Mouse (Mus musculus) CH12.LX (cell line): ENCODE results near the gene Rad17. TPM values are rescaled to one million over a fixed set of nuclear protein-coding genes. Genes with fewer than 3 reads are reported as not detected.
A peak's percentile ranks its signal among the peaks of the same experiment; 100 is the strongest.

ENCODE experiments used
- DNase-seq: peaks from one replicate; pipeline ENCODE4 v3.0.0-alpha.2; 2013; ENCODE audit errors: extremely low read depth
- H3K27ac ChIP-seq: 2 replicates; pipeline ENCODE4 v1.5.1; 2012; ENCODE audit warnings: low read depth, mild to moderate bottlenecking, control low read depth, moderate library complexity; ENCODE audit not compliant: insufficient read depth
- H3K27me3 ChIP-seq: replicated peaks from 2 replicates; pipeline ENCODE3; 2012; ENCODE audit warnings: inconsistent platforms
- H3K36me3 ChIP-seq, 2 experiments: replicated peaks in 1 of 2; 2 replicates each; pipeline versions ENCODE3 to v1.6.1; 2012; ENCODE audit warnings: inconsistent platforms in 1 of 2, low read length in 1 of 2, mild to moderate bottlenecking in 1 of 2, mixed read lengths in 1 of 2, moderate library complexity in 1 of 2; ENCODE audit not compliant: control insufficient read depth in 1 of 2, insufficient read depth in 1 of 2
- H3K4me1 ChIP-seq, 2 experiments: 2 replicates each; pipeline ENCODE4 v1.6.1; 2012; ENCODE audit warnings: inconsistent platforms in 1 of 2, moderate library complexity in 1 of 2; ENCODE audit not compliant: insufficient read depth in 2 of 2, control insufficient read depth in 1 of 2
- H3K4me2 ChIP-seq: 2 replicates; pipeline ENCODE4 v1.6.1; 2012; ENCODE audit warnings: low read depth, mild to moderate bottlenecking, control low read depth; ENCODE audit not compliant: poor library complexity, insufficient read depth, severe bottlenecking
- H3K4me3 ChIP-seq, 3 experiments: fragments of 150-350 bp in 1 of 3; sonication (generic) in 1 of 3; replicated peaks in 1 of 3; 2 replicates each; pipeline versions ENCODE3 to v1.5.1; 2011 to 2012; ENCODE audit warnings: low read depth in 2 of 3, low read length in 2 of 3, mild to moderate bottlenecking in 2 of 3, moderate library complexity in 2 of 3, control low read depth in 1 of 3, improper control_type of control experiment in 1 of 3, inconsistent platforms in 1 of 3, mixed read lengths in 1 of 3; ENCODE audit not compliant: poor library complexity in 1 of 3
- H3K79me2 ChIP-seq: replicated peaks from 2 replicates; pipeline ENCODE4 v1.6.1; 2012; ENCODE audit warnings: mild to moderate bottlenecking, moderate library complexity; ENCODE audit not compliant: control insufficient read depth, poor library complexity, insufficient read depth, severe bottlenecking; ENCODE audit errors: extremely low read depth
- H3K9ac ChIP-seq: 2 replicates; pipeline ENCODE4 v1.6.1; 2012; ENCODE audit warnings: low read depth, mild to moderate bottlenecking, control low read depth, moderate library complexity; ENCODE audit not compliant: insufficient read depth
- H3K9me3 ChIP-seq: replicated peaks from 2 replicates; pipeline ENCODE3; 2012; ENCODE audit warnings: low read length, inconsistent platforms, mixed read lengths
- BHLHE40 ChIP-seq: IDR thresholded peaks from 2 replicates; pipeline ENCODE4 v1.6.1; 2011; ENCODE audit warnings: mild to moderate bottlenecking, low read depth, low read length, improper control_type of control experiment
- CTCF ChIP-seq, 2 experiments: IDR thresholded peaks in 1 of 2; conservative IDR thresholded peaks in 1 of 2; 2 replicates each; pipeline ENCODE4 v1.5.1; 2011 to 2012; ENCODE audit warnings: low read depth in 2 of 2, low read length in 2 of 2, improper control_type of control experiment in 1 of 2, inconsistent platforms in 1 of 2, mild to moderate bottlenecking in 1 of 2, moderate library complexity in 1 of 2
- E2F4 ChIP-seq: IDR thresholded peaks from 2 replicates; pipeline ENCODE4 v1.6.1; 2011; ENCODE audit warnings: low read depth, low read length, improper control_type of control experiment; ENCODE audit not compliant: insufficient replicate concordance
- ELF1 ChIP-seq: IDR thresholded peaks from 2 replicates; pipeline ENCODE4 v1.6.1; 2014; ENCODE audit warnings: low read depth, mild to moderate bottlenecking, inconsistent platforms, low read length, improper control_type of control experiment
- ETS1 ChIP-seq: conservative IDR thresholded peaks from 2 replicates; pipeline ENCODE4 v1.6.1; 2012; ENCODE audit warnings: low read depth, mild to moderate bottlenecking, inconsistent platforms, low read length, improper control_type of control experiment, moderate library complexity
- HCFC1 ChIP-seq: IDR thresholded peaks from 2 replicates; pipeline ENCODE4 v1.6.1; 2012; ENCODE audit warnings: low read depth, mild to moderate bottlenecking, inconsistent platforms, low read length, improper control_type of control experiment
- IRF4 ChIP-seq: IDR thresholded peaks from 2 replicates; pipeline ENCODE4 v1.6.1; 2014; ENCODE audit warnings: low read depth, mild to moderate bottlenecking, inconsistent platforms, low read length, improper control_type of control experiment
- JUN ChIP-seq: IDR thresholded peaks from 2 replicates; pipeline ENCODE4 v1.6.1; 2011; ENCODE audit warnings: low read depth, mild to moderate bottlenecking, low read length, improper control_type of control experiment, moderate library complexity; ENCODE audit not compliant: insufficient read depth
- MXI1 ChIP-seq: IDR thresholded peaks from 2 replicates; pipeline ENCODE4 v1.6.1; 2011; ENCODE audit warnings: mild to moderate bottlenecking, low read depth, low read length, improper control_type of control experiment
- POLR2A ChIP-seq: IDR thresholded peaks from 2 replicates; pipeline ENCODE4 v1.6.1; 2011; ENCODE audit warnings: low read depth, mild to moderate bottlenecking, improper control_type of control experiment, low read length
- SIN3A ChIP-seq: IDR thresholded peaks from 2 replicates; pipeline ENCODE4 v1.6.1; 2012; ENCODE audit warnings: low read length, improper control_type of control experiment, inconsistent platforms
- SMC3 ChIP-seq: IDR thresholded peaks from 2 replicates; pipeline ENCODE4 v1.6.1; 2011; ENCODE audit warnings: low read depth, low read length, improper control_type of control experiment
- ZNF384 ChIP-seq: IDR thresholded peaks from 2 replicates; pipeline ENCODE4 v1.6.1; 2012; ENCODE audit warnings: low read depth, low read length, improper control_type of control experiment, inconsistent platforms
- dilution Hi-C: fragments of 300-500 bp; cut with MboI; formaldehyde crosslinking; loops from 2 replicates; pipeline ENCODE4 v1.14.3; 2020; ENCODE audit warnings: low sequenced_read_pairs; ENCODE audit not compliant: extremely low pct_unique_long_range_greater_than_20kb, extremely low pct_ligation_motif_present
- in situ Hi-C: fragments of 300-500 bp; cut with MboI; formaldehyde crosslinking; loops from 3 replicates; pipeline ENCODE4 v1.14.3; 2019; ENCODE audit warnings: low sequenced_read_pairs, low pct_ligation_motif_present, low pct_unique_long_range_greater_than_20kb, mixed read lengths
- polyA plus RNA-seq: library from polyadenylated mRNA; unstranded; fragments of >175 nt; gene quantifications from 2 replicates; pipeline ENCODE4 v1.2.1, GENCODE M21; 2012; ENCODE audit warnings: low read depth; ENCODE audit not compliant: insufficient read length
- total RNA-seq, 2 experiments: library from RNA; depleted of rRNA; stranded (reverse); fragments of 300-350 nt in 1 of 2; fragments of >200 nt in 1 of 2; gene quantifications; 2 replicates each; pipeline ENCODE4 v1.2.3; 2012 to 2014

Rad17 gene
- total and polyA plus RNA-seq, 3 experiments, result 19.8 to 47.8 (median 19.8) TPM

GRCm38 (mm10) chr13:100650550-100651438, at the start of gene Rad17, which contains the start of gene Ak6 (continued):
- TF ChIP-seq CTCF (conservative IDR thresholded peaks at IDR 0.05 in 1 of 2, IDR thresholded peaks at IDR 0.05 in 1 of 2; ENCODE audit: low read depth in 2 of 2, low read length in 2 of 2), result 0 out of 4 replicates have a peak, but pooled peaks of 1 of the 2 experiments have one; percentile 0

- in situ Hi-C loops (loop anchor here (10.0 kb wide), 1 partner anchor 146 kb away; no protein-coding TSS in a partner anchor), dilution Hi-C loops (no loop called here)
- Histone ChIP-seq H3K4me2 (no peak overlapping the region), H3K79me2 (no peaks in the 10 kb centered on the region), H3K27me3 (no peaks in the 10 kb centered on the region), H3K9me3 (no peaks in the 10 kb centered on the region), H3K36me3 (peaks cover 24 to 63% of the 10 kb centered on the region in 2 experiments), H3K9ac (no peak overlapping the region), H3K4me1 (peaks cover 0 to 28% of the 10 kb centered on the region in 2 experiments; a peak in 2 of 4 replicates), H3K27ac (no peak overlapping the region), H3K4me3 (no peak overlapping the region)
- no peak for TF ChIP-seq SMC3
- TF ChIP-seq ELF1, result no peak
- TF ChIP-seq SIN3A, result no peak
- TF ChIP-seq ZNF384, result no peak
- no peak for TF ChIP-seq BHLHE40
- peak; percentile 79 for DNase-seq
These were observed 48.0 kb upstream of the Rad17 start for GRCm38 (mm10) chr13:100698866-100699265.

GRCm38 (mm10) chr13:100697541-100697940, 46.7 kb upstream of the Rad17 start:
- dilution Hi-C loops, result no loop called here
- H3K4me3 ChIP-seq, result no peak overlapping the region
- peaks cover 14 to 51% of the 10 kb centered on the region in 2 experiments for H3K36me3 ChIP-seq
- H3K4me2 ChIP-seq, result no peak overlapping the region
- no peak for TF ChIP-seq MXI1
- TF ChIP-seq POLR2A, result no peak
- no peak for TF ChIP-seq HCFC1
- TF ChIP-seq ETS1, result no peak
- TF ChIP-seq IRF4, result no peak
- no peak for TF ChIP-seq ELF1
- no peak for TF ChIP-seq JUN
- no peak for TF ChIP-seq E2F4
- no peaks in the 10 kb centered on the region for H3K27me3 ChIP-seq
- no peak overlapping the region for H3K9ac ChIP-seq
- in situ Hi-C loops, result loop anchor here (10.0 kb wide), 1 partner anchor 147 kb away; no protein-coding TSS in a partner anchor
- H3K27ac ChIP-seq, result no peak overlapping the region
- H3K4me1 ChIP-seq, result peaks cover 0 to 28% of the 10 kb centered on the region in 2 experiments; a peak in 2 of 4 replicates
- no peak for DNase-seq
- H3K79me2 ChIP-seq, result no peaks in the 10 kb centered on the region
- H3K9me3 ChIP-seq, result no peaks in the 10 kb centered on the region
